Mouse (Mus musculus): Measurements from ENCODE around the gene AU022252.

DNA sequence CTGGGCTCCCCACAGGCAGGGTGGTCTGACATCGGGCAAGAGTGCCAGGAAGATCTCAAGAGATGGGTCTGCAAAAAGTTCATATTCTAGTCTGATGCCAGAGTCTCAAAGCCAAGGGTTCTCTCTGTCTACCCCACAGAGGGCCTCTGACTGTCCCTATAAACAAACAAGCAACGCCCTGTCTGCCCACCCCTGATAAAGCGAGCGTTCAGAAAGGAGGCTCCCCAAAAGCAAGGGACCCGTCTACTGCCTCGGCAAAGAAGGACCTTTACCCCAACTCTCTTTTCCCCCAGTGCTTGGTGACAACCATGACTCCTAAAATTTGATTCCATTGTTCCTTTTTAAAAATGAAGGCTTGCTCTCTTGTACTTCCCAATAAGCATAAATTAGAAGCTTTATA lies 42.6 kb downstream of the AU022252 start, which contains the start of gene Ermap:
- no peak for TF ChIP-seq POLR2A (IDR thresholded peaks at IDR 0.05; ENCODE audit: insufficient read depth, low read depth, low read length)
- TF ChIP-seq CTCF (IDR thresholded peaks at IDR 0.05): no peak
- TF ChIP-seq EP300 (IDR thresholded peaks at IDR 0.05; ENCODE audit: insufficient read depth, low read depth, low read length): no peak

Measured in heart, adult 2 months (tissue).